Mouse (Mus musculus) forebrain, embryonic 13.5 days (tissue): Measurements from ENCODE around the gene Lyrm7. TPM values are rescaled to one million over a fixed set of nuclear protein-coding genes. Genes with fewer than 3 reads are reported as not detected.
A peak's percentile ranks its signal among the peaks of the same experiment; 100 is the strongest.

ENCODE experiments used
- ATAC-seq: fragments of 200-750 bp; cut with Nextera tagmentation; 2 replicates; pipeline ENCODE4 v1.8.0; 2017
- H3K27ac ChIP-seq: fragments of 300-500 bp; sonication (generic); 2 replicates; pipeline ENCODE4 v1.5.1; 2015; ENCODE audit warnings: inconsistent platforms, mild to moderate bottlenecking, moderate library complexity
- H3K27me3 ChIP-seq: fragments of 300-500 bp; sonication (generic); 2 replicates; pipeline ENCODE4 v1.6.1; 2015; ENCODE audit warnings: mild to moderate bottlenecking, inconsistent platforms
- H3K36me3 ChIP-seq: fragments of 300-500 bp; sonication (generic); 2 replicates; pipeline ENCODE4 v1.6.1; 2015; ENCODE audit warnings: mild to moderate bottlenecking, inconsistent platforms; ENCODE audit not compliant: poor library complexity, severe bottlenecking
- H3K4me1 ChIP-seq: fragments of 300-500 bp; sonication (generic); 2 replicates; pipeline ENCODE4 v1.6.1; 2015; ENCODE audit warnings: inconsistent platforms
- H3K4me2 ChIP-seq: fragments of 300-500 bp; sonication (generic); 2 replicates; pipeline ENCODE4 v1.6.1; 2015; ENCODE audit warnings: inconsistent platforms, mild to moderate bottlenecking, moderate library complexity
- H3K4me3 ChIP-seq: fragments of 300-500 bp; sonication (generic); 2 replicates; pipeline ENCODE4 v1.5.1; 2015; ENCODE audit warnings: mild to moderate bottlenecking, inconsistent platforms
- H3K9ac ChIP-seq: fragments of 300-500 bp; sonication (generic); 2 replicates; pipeline ENCODE4 v1.6.1; 2015; ENCODE audit warnings: mild to moderate bottlenecking, inconsistent platforms
- H3K9me3 ChIP-seq: fragments of 300-500 bp; sonication (generic); replicated peaks from 2 replicates; pipeline ENCODE4 v1.6.1; 2016; ENCODE audit warnings: inconsistent platforms
- WGBS: fragments of 180-500 bp; shearing (Covaris S2); methylation state at CpG from one replicate; pipeline ENCODE4 v1.1.7; 2015; 5-methylcytosine and 5-hydroxymethylcytosine counted together
- polyA plus RNA-seq: library from polyadenylated mRNA; unstranded; fragments of >200 nt; fragmentation: Nextera tagmentation; extraction: Ambion mirVana; gene quantifications from 2 replicates; pipeline ENCODE4 v1.2.1, GENCODE M21; 2015

Gene Lyrm7
- 11.6 and 12.5 TPM in 2 replicates for polyA plus RNA-seq

DNA sequence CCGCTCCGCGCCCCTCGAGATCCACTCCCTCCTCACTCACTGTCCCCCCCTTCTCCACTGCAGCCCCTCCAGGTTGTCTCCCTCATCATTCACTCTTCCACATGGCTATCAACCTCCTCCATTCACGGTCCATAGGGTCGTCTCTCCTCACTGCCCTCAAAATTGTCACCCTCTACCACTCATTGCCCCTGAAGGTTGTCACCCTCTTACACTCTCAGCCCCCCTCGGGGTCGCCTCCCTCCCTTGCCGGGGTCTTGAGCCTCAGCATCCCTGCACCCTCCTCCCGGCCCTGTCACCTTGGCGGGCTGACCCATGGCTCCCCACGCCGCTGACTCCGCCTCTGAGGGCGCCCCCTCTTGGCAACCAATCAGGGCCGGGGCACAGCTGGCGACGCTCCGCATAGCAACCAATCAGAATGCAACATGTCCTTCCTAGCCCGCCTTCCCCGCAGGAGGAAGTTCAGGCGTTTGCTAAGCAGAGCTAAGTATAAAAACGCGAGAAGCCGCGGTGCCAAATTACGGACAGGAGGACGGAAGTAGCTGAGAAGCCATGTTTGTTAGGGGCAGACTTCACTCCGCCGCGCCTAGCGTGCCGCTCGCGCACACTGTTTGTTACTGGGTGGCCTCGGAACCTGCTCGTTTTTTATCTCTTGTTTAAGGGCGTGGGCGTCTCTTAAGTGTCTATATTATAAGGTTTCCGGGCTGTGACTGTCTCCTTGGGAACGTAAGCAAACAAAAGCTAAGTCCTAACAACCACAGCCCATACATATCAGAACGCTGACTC lies at the start of gene Lyrm7:
Gene Lyrm7 (minus strand): TSS at position 661 of the 783 bp plus-strand sequence.
- Histone ChIP-seq H3K27me3 (no peaks in the 10 kb centered on the region), H3K9ac (peak within 1 kb of the TSS; percentile 79), H3K4me3 (peak within 1 kb of the TSS; percentile 67), H3K4me2 (peak within 1 kb of the TSS; percentile 74), H3K4me1 (peaks cover 15% of the 10 kb centered on the region), H3K9me3 (no peaks in the 10 kb centered on the region), H3K36me3 (no peaks in the 10 kb centered on the region), H3K27ac (peak within 1 kb of the TSS; percentile 90)
- under 1% methylated on average over 42 of the region's 42 CpGs for WGBS
- peak; percentile 98 for ATAC-seq

DNA sequence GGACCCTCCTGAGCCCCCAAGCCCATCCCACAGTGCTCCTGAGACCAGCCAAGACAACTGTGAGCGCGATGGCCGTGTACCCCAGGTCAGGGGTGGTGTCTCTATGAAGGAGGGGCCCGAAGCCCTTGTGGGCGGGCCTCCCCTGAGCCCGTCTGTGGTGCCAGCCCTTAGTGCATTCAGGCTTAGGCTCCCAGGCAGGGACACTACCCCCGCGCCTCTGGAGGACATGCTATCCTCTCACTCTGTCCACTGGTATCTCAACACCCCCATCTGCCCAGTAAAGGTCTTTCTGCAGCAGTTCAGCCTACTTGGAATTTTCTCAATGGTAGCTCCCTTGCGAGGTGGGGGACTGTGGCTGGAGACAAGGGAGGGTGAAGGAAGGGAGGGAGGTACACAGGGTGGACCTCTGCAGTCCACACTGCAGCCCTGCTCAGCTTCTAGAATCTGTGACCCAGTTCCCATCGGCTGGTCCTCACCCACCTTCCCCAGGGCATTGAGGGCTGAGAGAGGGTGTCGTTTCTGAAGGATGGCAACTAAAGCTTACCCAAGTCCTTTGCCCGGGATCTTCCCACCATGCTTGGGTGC lies 49.5 kb upstream of the Lyrm7 start:
- no peak overlapping the region for H3K27ac ChIP-seq
- WGBS: 89% methylated on average over 12 of the region's 12 CpGs
- H3K4me2 ChIP-seq: no peak overlapping the region

DNA sequence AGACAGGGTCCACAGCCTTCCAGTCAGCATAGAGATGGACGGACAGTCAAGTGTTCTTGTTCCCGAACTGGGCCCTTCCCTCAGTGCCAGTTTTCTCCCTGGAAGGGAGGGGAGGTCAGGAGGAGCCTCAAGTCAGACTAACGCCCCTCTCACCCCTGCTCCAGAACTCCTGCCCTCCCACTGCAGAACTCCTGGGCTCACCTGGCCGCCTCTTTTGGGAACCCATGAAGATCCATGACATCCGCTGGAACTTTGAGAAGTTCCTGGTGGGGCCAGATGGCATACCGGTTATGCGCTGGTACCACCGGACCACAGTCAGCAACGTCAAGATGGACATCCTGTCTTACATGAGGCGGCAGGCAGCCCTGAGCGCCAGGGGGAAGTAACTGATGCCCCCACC lies 48.6 kb upstream of the Lyrm7 start:
- peaks cover 27% of the 10 kb centered on the region for H3K36me3 ChIP-seq
- H3K4me3 ChIP-seq: no peak overlapping the region
- ATAC-seq: no peak
- no peak overlapping the region for H3K4me2 ChIP-seq
- 97% methylated on average over 11 of the region's 11 CpGs for WGBS
- no peaks in the 10 kb centered on the region for H3K27me3 ChIP-seq
- no peak overlapping the region for H3K9ac ChIP-seq
- H3K4me1 ChIP-seq: no peaks in the 10 kb centered on the region
- no peaks in the 10 kb centered on the region for H3K9me3 ChIP-seq
- H3K27ac ChIP-seq: no peak overlapping the region

More for the DNA sequence above, 49.5 kb upstream of the Lyrm7 start:
- Histone ChIP-seq H3K4me1 (no peaks in the 10 kb centered on the region), H3K9me3 (no peaks in the 10 kb centered on the region), H3K9ac (no peak overlapping the region), H3K27me3 (no peaks in the 10 kb centered on the region), H3K36me3 (peaks cover 28% of the 10 kb centered on the region), H3K4me3 (no peak overlapping the region)
- ATAC-seq: no peak

- Histone ChIP-seq H3K9me3 (no peaks in the 10 kb centered on the region), H3K4me3 (no peak overlapping the region), H3K27me3 (no peaks in the 10 kb centered on the region), H3K4me2 (no peak overlapping the region), H3K36me3 (peaks cover 14% of the 10 kb centered on the region), H3K9ac (no peak overlapping the region), H3K4me1 (peaks cover 12% of the 10 kb centered on the region; the same call in 1 of the 2 replicates), H3K27ac (no peak overlapping the region)
- 93% methylated on average over 5 of the region's 5 CpGs for WGBS
- no peak for ATAC-seq
These were observed 46.5 kb upstream of the Lyrm7 start for GRCm38 (mm10) chr11:54907259-54907658.

GRCm38 (mm10) chr11:54906466-54906865 lies 45.8 kb upstream of the Lyrm7 start:
- peaks cover 14% of the 10 kb centered on the region for H3K36me3 ChIP-seq
- H3K27me3 ChIP-seq: no peaks in the 10 kb centered on the region
- no peak overlapping the region for H3K9ac ChIP-seq
- WGBS: 84% methylated on average over 4 of the region's 4 CpGs
- H3K4me2 ChIP-seq: no peak overlapping the region
- H3K27ac ChIP-seq: no peak overlapping the region
- no peaks in the 10 kb centered on the region for H3K9me3 ChIP-seq
- no peak for ATAC-seq
- peaks cover 12% of the 10 kb centered on the region; the same call in 1 of the 2 replicates for H3K4me1 ChIP-seq
- H3K4me3 ChIP-seq: no peak overlapping the region

DNA sequence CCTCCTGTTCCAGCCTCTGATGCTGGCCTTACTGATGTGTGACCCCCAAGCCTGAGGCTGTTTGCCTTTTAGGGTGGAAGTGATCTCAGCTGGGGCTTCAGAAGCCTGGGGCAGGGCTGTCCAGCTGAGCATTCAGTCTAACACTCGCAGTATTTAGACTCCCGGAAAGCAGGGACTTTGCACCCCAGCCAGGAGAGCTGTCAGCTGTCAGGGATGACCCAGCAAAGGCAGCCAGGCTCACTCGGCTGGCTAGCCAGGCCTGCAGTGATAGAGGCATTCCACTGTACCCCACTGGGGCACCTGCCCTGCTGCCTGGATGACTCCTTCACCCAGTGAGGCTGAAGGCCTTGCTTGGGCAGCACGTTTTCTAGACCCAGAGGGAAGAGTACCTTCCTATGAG lies 45.2 kb upstream of the Lyrm7 start:
- H3K9me3 ChIP-seq: no peaks in the 10 kb centered on the region
- H3K4me3 ChIP-seq: no peak overlapping the region
- H3K36me3 ChIP-seq: peaks cover 11% of the 10 kb centered on the region
- H3K4me2 ChIP-seq: no peak overlapping the region
- no peaks in the 10 kb centered on the region for H3K27me3 ChIP-seq
- no peak overlapping the region for H3K27ac ChIP-seq
- WGBS: 67% methylated on average over 4 of the region's 4 CpGs
- ATAC-seq: no peak
- H3K9ac ChIP-seq: no peak overlapping the region
- peaks cover 12% of the 10 kb centered on the region; the same call in 1 of the 2 replicates for H3K4me1 ChIP-seq

- no peak overlapping the region for H3K4me2 ChIP-seq
- WGBS: 90% methylated on average over 3 of the region's 3 CpGs
- no peak overlapping the region for H3K9ac ChIP-seq
- no peaks in the 10 kb centered on the region for H3K9me3 ChIP-seq
- peaks cover 2% of the 10 kb centered on the region; the same call in 1 of the 2 replicates for H3K36me3 ChIP-seq
- H3K4me1 ChIP-seq: peaks cover 12% of the 10 kb centered on the region; the same call in 1 of the 2 replicates
- ATAC-seq: no peak
- no peaks in the 10 kb centered on the region for H3K27me3 ChIP-seq
- no peak overlapping the region for H3K27ac ChIP-seq
- H3K4me3 ChIP-seq: no peak overlapping the region
These were observed 44.4 kb upstream of the Lyrm7 start for GRCm38 (mm10) chr11:54905086-54905485.

- H3K27ac ChIP-seq: no peak overlapping the region
- no peak overlapping the region for H3K9ac ChIP-seq
- H3K4me1 ChIP-seq: peaks cover 12% of the 10 kb centered on the region; the same call in 1 of the 2 replicates
- H3K36me3 ChIP-seq: no peaks in the 10 kb centered on the region
- no peak overlapping the region for H3K4me3 ChIP-seq
- WGBS: 65% methylated on average over 4 of the region's 4 CpGs
- H3K27me3 ChIP-seq: no peaks in the 10 kb centered on the region
- no peaks in the 10 kb centered on the region for H3K9me3 ChIP-seq
- no peak for ATAC-seq
- no peak overlapping the region for H3K4me2 ChIP-seq
These were observed 43.4 kb upstream of the Lyrm7 start for GRCm38 (mm10) chr11:54903940-54904706.

GRCm38 (mm10) chr11:54903339-54903738 lies 42.6 kb upstream of the Lyrm7 start:
- no peak for ATAC-seq
- Histone ChIP-seq H3K9ac (peak overlapping the region; percentile 65; the same call in 1 of the 2 replicates), H3K4me1 (peaks cover 12% of the 10 kb centered on the region; the same call in 1 of the 2 replicates), H3K27ac (no peak overlapping the region), H3K9me3 (no peaks in the 10 kb centered on the region), H3K4me3 (peak overlapping the region; percentile 49), H3K36me3 (no peaks in the 10 kb centered on the region), H3K27me3 (no peaks in the 10 kb centered on the region), H3K4me2 (peak overlapping the region; percentile 90)
- WGBS: 75% methylated on average over 5 of the region's 5 CpGs

DNA sequence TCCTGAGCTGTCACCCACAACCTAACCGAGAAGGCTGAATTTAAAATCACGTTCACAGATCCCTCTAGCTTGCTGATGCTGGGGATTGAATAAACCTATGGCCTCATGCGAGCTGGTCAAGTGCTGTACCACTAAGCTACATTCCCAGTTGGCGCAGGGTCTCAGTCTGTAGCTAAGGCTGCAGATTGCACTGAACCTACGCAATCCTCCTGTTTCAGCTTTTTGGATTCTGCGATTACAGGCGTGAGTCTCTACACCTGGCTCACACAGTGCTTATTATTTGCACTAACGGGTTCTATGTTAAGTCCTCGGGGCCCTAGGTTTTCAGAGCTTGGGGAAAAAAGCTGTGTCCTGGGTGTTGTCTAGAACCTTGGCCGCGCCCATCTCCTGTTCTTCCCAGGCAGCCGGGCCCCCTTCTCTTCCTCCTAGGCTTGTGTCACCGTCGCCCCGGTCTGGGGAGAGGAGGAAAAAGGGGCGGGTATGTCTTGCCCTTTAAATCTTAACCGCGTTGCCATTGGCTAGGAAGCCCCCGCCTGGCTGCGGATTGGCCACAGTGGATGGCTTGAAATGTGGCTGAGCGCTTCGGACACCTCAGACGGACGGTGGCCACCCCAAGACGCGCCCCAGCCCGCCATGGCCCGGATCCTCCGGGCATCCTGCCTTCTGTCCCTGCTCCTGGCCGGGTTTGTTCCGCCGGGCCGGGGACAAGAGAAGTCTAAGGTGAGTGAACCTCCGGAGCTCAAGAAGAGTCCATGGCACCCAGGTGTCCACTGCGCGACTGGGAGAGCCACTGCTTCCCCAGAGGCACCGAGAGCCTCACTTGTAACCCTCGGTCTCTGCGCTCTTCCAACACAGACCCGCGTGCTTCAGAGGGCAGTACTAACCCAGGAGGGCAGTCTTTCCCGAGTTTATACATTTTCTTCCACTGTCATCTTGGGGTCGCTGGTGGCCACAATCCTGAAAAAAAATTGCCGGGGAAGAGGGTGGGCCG lies 41.9 kb upstream of the Lyrm7 start, which contains the start of gene Gpx3:
Gene Gpx3 (plus strand): TSS at position 121 of the 991 bp plus-strand sequence.
- Histone ChIP-seq H3K9ac (peak within 1 kb of the TSS; percentile 65), H3K36me3 (no peaks in the 10 kb centered on the region), H3K27me3 (no peaks in the 10 kb centered on the region), H3K9me3 (no peaks in the 10 kb centered on the region), H3K4me2 (peak within 1 kb of the TSS; percentile 90), H3K4me3 (peak within 1 kb of the TSS; percentile 49), H3K4me1 (peaks cover 12% of the 10 kb centered on the region; the same call in 1 of the 2 replicates), H3K27ac (no peak within 1 kb of the TSS)
- 16% methylated on average over 45 of the region's 45 CpGs for WGBS
- peak; percentile 96 for ATAC-seq

- no peaks in the 10 kb centered on the region for H3K27me3 ChIP-seq
- no peak overlapping the region for H3K4me2 ChIP-seq
- H3K4me1 ChIP-seq: peaks cover 12% of the 10 kb centered on the region; the same call in 1 of the 2 replicates
- H3K36me3 ChIP-seq: no peaks in the 10 kb centered on the region
- WGBS: 90% methylated on average over 4 of the region's 4 CpGs
- H3K9me3 ChIP-seq: no peaks in the 10 kb centered on the region
- no peak for ATAC-seq
- H3K9ac ChIP-seq: no peak overlapping the region
- no peak overlapping the region for H3K27ac ChIP-seq
- no peak overlapping the region for H3K4me3 ChIP-seq
These were observed 38.9 kb upstream of the Lyrm7 start for GRCm38 (mm10) chr11:54899657-54900056.
